Mouse (Mus musculus) lung, postnatal 0 days (tissue): ENCODE measurements around the gene Chd2.

Experiments used
- CTCF ChIP-seq: IDR thresholded peaks from 2 replicates; pipeline ENCODE4 v1.5.1; 2016; ENCODE audit warnings: antibody characterized with exemption, mild to moderate bottlenecking
- EP300 ChIP-seq: IDR thresholded peaks from 2 replicates; pipeline ENCODE4 v1.6.1; 2016; ENCODE audit warnings: antibody characterized with exemption, mild to moderate bottlenecking, control low read depth

- TF ChIP-seq CTCF (no peak), EP300 (no peak)
These were observed 147.6 kb downstream of the Chd2 start for GRCm38 (mm10) chr7:73394013-73394409.
